Mouse (Mus musculus) left cerebral cortex, adult 6 months (tissue): ENCODE data around the gene Olfr506. TPM values are rescaled to one million over a fixed set of nuclear protein-coding genes. Genes with fewer than 3 reads are reported as not detected.

ENCODE experiments used
- long read RNA-seq, 2 experiments: library from polyadenylated mRNA; unstranded; transcript quantifications; one replicate each; pipeline ENCODE4 v2.0.0; 2019 to 2020
- polyA plus RNA-seq: library from polyadenylated mRNA; unstranded; fragments of <200 nt; fragmentation: Nextera tagmentation; gene quantifications from 2 replicates; pipeline ENCODE4 v1.2.3, GENCODE M21; 2021

The Olfr506 gene
- not detected in 2 replicates for polyA plus RNA-seq
- long read RNA-seq, experiment 1, result 0 reads
- long read RNA-seq, experiment 2, result 0 reads

DNA sequence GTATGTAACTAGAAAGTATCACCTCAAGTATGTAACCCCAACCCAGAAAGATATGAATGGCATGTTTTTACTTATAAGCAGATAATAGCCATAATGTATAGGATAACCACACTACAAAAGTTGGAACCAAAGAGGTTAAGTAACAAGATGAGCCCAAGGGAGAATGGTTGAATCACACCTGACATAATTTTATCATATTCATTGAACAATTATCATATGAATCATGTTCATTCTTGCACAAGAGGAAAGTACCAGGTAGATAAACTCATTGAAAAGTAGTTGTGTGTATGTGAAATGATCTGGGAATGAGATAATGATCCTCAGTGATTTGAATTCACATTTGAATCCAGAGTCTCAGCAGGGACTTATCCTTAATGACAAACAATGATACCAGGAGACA is at the start of gene Olfr506:
Gene Olfr506, plus strand, starts transcription at position 301 of the 400 bp plus-strand sequence.

DNA sequence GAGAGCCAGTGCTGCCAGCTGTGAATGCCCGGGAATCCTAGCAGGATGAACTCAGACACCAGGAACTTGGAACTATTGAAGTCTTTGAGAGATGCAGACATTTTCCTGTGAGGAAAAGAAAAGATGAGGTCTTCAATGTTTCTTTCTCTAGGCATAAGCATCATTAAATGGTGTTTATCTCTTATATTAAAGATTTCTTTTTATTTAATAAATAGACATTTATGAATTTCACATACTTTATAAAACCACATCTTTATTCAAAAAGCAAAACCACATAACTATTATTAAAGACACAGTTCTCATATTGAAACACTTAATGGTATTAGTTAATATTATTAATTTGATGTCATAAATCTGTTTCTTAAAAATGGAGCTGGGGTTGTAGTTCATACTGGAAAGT is 44.9 kb upstream of the Olfr506 start, which contains the start of gene Olfr504:
Gene Olfr504, minus strand, starts transcription at position 101 of the 400 bp plus-strand sequence.

DNA sequence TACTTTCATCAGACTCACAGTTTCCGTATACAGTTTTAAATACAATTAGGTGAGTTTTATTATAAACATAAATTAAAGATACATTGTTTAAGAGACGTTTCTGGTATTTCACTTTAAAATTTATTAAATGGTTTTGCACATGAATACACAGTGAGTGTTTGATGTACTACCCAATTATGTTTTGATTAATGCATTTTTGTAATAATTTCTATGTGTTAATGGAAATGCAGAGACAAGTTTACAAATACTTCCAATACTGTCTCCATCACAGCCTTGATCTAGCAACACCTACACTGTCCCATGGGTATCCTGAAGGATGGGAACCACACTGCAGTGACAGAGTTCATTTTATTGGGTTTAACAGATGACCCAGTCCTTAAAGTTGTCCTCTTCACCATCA is 10.9 kb downstream of the Olfr506 start, which contains the start of gene Olfr507:
Gene Olfr507, plus strand, starts transcription at position 301 of the 400 bp plus-strand sequence.

DNA sequence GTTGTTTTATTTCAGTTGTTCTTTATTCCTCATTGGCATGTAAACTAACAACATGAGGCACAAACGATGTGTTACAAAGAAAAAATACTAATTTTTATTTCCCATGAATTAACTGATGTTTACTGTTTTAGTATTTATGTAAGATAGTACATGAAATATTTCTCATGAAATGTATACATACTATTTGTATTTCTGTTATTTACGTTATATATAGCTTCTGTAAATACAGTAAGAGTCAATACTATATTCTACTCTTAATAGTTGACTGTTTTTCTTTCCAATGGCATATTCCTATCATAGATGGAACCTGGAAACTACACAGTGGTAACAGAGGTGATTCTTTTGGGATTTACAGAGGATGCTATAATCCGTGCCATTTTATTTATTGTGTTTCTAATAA is 19.1 kb downstream of the Olfr506 start, which contains the start of gene Olfr508:
Gene Olfr508, plus strand, starts transcription at position 301 of the 400 bp plus-strand sequence.

DNA sequence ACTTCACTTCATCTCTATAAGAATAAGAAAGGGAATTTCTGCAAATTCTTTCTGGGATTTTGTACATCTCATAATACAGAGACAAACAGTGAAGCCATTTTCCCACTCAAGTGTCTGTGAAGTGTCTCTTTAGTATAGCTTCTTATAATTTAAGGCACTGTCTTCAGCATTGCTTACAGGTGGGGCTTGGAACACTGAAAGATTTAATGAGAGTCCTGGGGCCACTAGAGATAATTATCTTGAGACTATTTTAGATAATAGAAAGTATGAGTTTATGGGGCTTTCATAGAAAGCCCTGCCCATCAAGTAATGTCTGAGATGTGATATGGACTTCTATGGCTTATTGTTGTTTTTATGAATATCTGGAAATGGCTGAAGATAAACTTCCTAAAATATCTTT is 41.2 kb downstream of the Olfr506 start, which contains the start of gene Olfr509:
Gene Olfr509, minus strand, starts transcription at position 101 of the 400 bp plus-strand sequence.

Other genes with a start within 250 kb of the Olfr506 start
- not detected in 2 replicates for gene Olfr494, start 245.5 kb upstream of the Olfr506 start, polyA plus RNA-seq
- not detected in 2 replicates for gene Olfr495, start 217.6 kb upstream of the Olfr506 start, polyA plus RNA-seq
- gene Olfr497, start 190.4 kb upstream of the Olfr506 start, polyA plus RNA-seq, result not detected in 2 replicates
- gene Olfr498, start 145.5 kb upstream of the Olfr506 start, polyA plus RNA-seq, result not detected in 2 replicates
- not detected in 2 replicates for gene Olfr502, start 85.7 kb upstream of the Olfr506 start, polyA plus RNA-seq
- not detected in 2 replicates for gene Olfr503, start 66.3 kb upstream of the Olfr506 start, polyA plus RNA-seq
- not detected in 2 replicates for gene Olfr504, start 45.0 kb upstream of the Olfr506 start, polyA plus RNA-seq
- gene Olfr507, start 11.0 kb downstream of the Olfr506 start, polyA plus RNA-seq, result not detected in 2 replicates
- not detected in 2 replicates for gene Olfr508, start 19.2 kb downstream of the Olfr506 start, polyA plus RNA-seq
- not detected in 2 replicates for gene Olfr509, start 41.1 kb downstream of the Olfr506 start, polyA plus RNA-seq
- gene Olfr510, start 55.6 kb downstream of the Olfr506 start, polyA plus RNA-seq, result not detected in 2 replicates
- gene Olfr512, start 102.5 kb downstream of the Olfr506 start, polyA plus RNA-seq, result not detected in 2 replicates
- gene Olfr513, start 140.2 kb downstream of the Olfr506 start, polyA plus RNA-seq, result not detected in 2 replicates
- not detected in 2 replicates for gene Olfr514, start 215.2 kb downstream of the Olfr506 start, polyA plus RNA-seq
- not detected in 2 replicates for gene Olfr516, start 239.7 kb downstream of the Olfr506 start, polyA plus RNA-seq